Mouse (Mus musculus) erythroblast, embryonic 14.5 days (primary cell): Measurements from ENCODE around the gene Hist1h4f.

Experiments used
- GATA1 ChIP-seq: IDR thresholded peaks from 2 replicates; pipeline ENCODE4 v1.6.1; 2012; ENCODE audit warnings: low read length, inconsistent platforms, mixed read lengths
- TAL1 ChIP-seq: IDR thresholded peaks from 3 replicates; pipeline ENCODE4 v1.6.1; 2012; ENCODE audit warnings: low read length, inconsistent platforms, mixed read lengths

DNA sequence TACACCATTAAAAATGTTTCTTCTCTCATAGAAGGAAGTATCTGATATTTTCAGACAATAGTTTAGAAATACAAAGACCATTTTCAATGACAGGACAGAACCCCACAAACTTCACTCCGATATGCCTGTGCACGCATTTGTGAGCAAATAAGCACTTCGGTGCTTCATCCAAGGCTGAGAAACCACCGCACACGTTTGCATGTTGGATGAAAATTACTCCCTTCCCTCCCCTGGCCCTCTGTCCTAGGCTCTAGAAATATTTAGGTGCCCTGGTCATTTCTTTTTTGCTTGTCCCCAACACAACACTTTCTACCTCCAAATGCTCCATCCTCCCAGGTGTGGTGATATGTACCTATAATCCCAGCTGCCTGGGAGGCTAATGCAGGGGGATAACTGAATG is 49.9 kb downstream of the Hist1h4f start:
- no peak for TF ChIP-seq GATA1
- no peak for TF ChIP-seq TAL1
